In genomic region chr4:104209081-104209480, GRCm38 (mm10) we compare ENCODE assay signal across 10 mouse cellular contexts.
DNase-seq lines count a peak whose midpoint lies in the region; ATAC-seq and TF ChIP-seq lines count a peak whose summit lies in the region.
"Had no signal": no experiment of that assay in that cellular context is flagged by ENCODE, and none has a peak within 500 bp of the region (broad histone marks: within the 10 kb centered on the region; RNA-seq: fewer than 3 reads in every experiment).

No protein-coding gene starts in this region.

- no peaks in the 10 kb centered on the region for H3K9me3 ChIP-seq in liver, embryonic 11.5 days (ENCODE audit: control insufficient read depth, low read length)
- no peaks in the 10 kb centered on the region for H3K9me3 ChIP-seq in midbrain, embryonic 11.5 days (ENCODE audit: control insufficient read depth, low read length)
- H3K9me3 ChIP-seq: embryonic facial prominence, embryonic 12.5 days had no signal

- no peak overlapping the region for H3K4me2 ChIP-seq in liver, embryonic 11.5 days
- H3K4me2 ChIP-seq in midbrain, embryonic 11.5 days: no peak overlapping the region
- H3K4me2 ChIP-seq: embryonic facial prominence, embryonic 12.5 days had no signal

- no peak overlapping the region for H3K9ac ChIP-seq in liver, embryonic 11.5 days (ENCODE audit: low read depth, low read length)
- H3K9ac ChIP-seq in midbrain, embryonic 11.5 days (ENCODE audit: low read length): no peak overlapping the region
- H3K9ac ChIP-seq: embryonic facial prominence, embryonic 12.5 days had no signal

- H3K4me3 ChIP-seq in liver, embryonic 11.5 days (ENCODE audit: low read depth, low read length): no peak overlapping the region
- H3K4me3 ChIP-seq in cortical plate, adult 2 months (ENCODE audit: insufficient read depth, low read length): no peak overlapping the region
- no peak overlapping the region for H3K4me3 ChIP-seq in midbrain, embryonic 11.5 days (ENCODE audit: low read depth, low read length)
- H3K4me3 ChIP-seq: embryonic facial prominence, embryonic 12.5 days; myocyte had no signal

- ATAC-seq in liver, embryonic 11.5 days (replicated peaks; ENCODE audit: low FRiP score): no peak
- ATAC-seq in midbrain, embryonic 11.5 days (ENCODE audit: low FRiP score): no peak
- ATAC-seq in inflammation-experienced regulatory T-cells, adult 6 months: no peak

- TF ChIP-seq CTCF in cortical plate, adult 2 months (IDR thresholded peaks at IDR 0.05; ENCODE audit: extremely low read depth, insufficient read depth, low read length): peak; percentile 26; the same call in 1 of the 2 replicates

- DNase-seq in cerebellum, postnatal 4 days (ENCODE audit: low spot score in 2 of 2): peak; percentile 27 to 28
- DNase-seq in cerebellum, adult 11 months: no peak
- DNase-seq in liver: peak; percentile 13
- DNase-seq in liver, embryonic 11.5 days (ENCODE audit: low spot score): no peak
- DNase-seq in midbrain, embryonic 11.5 days (ENCODE audit: low spot score, missing footprints): peak; percentile 82
- DNase-seq in spleen, adult 18-20 months: no peak

- no peak overlapping the region for H3K27ac ChIP-seq in liver, embryonic 11.5 days (ENCODE audit: low read depth, low read length)
- no peak overlapping the region for H3K27ac ChIP-seq in cortical plate, adult 2 months (ENCODE audit: insufficient read depth, low read length)
- H3K27ac ChIP-seq in midbrain, embryonic 11.5 days (ENCODE audit: low read depth, low read length): no peak overlapping the region
- H3K27ac ChIP-seq: embryonic facial prominence, embryonic 12.5 days had no signal

- TF ChIP-seq POLR2A in cortical plate, adult 2 months (IDR thresholded peaks at IDR 0.05; ENCODE audit: extremely low read depth, insufficient read depth, low read length): no peak

- H3K36me3 ChIP-seq in liver, embryonic 11.5 days (ENCODE audit: control insufficient read depth, insufficient read depth, low read length): no peaks in the 10 kb centered on the region
- H3K36me3 ChIP-seq in midbrain, embryonic 11.5 days (ENCODE audit: control insufficient read depth, insufficient read depth, low read length): no peaks in the 10 kb centered on the region
- H3K36me3 ChIP-seq: embryonic facial prominence, embryonic 12.5 days had no signal

- 41% methylated on average over 2 of the region's 2 CpGs for WGBS in liver, embryonic 11.5 days
- 21% methylated on average over 2 of the region's 2 CpGs for WGBS in midbrain, embryonic 11.5 days

- no peaks in the 10 kb centered on the region for H3K27me3 ChIP-seq in liver, embryonic 11.5 days (replicated peaks; ENCODE audit: control insufficient read depth, insufficient read depth, low read length)
- no peaks in the 10 kb centered on the region for H3K27me3 ChIP-seq in midbrain, embryonic 11.5 days (ENCODE audit: control insufficient read depth, insufficient read depth, low read length)
- H3K27me3 ChIP-seq: embryonic facial prominence, embryonic 12.5 days had no signal

- no peaks in the 10 kb centered on the region for H3K4me1 ChIP-seq in liver, embryonic 11.5 days (replicated peaks; ENCODE audit: control insufficient read depth, insufficient read depth, low read length)
- peaks cover 2% of the 10 kb centered on the region; the same call in 1 of the 2 replicates for H3K4me1 ChIP-seq in cortical plate, adult 2 months (ENCODE audit: control insufficient read depth, insufficient read depth, low read length)
- H3K4me1 ChIP-seq in midbrain, embryonic 11.5 days (ENCODE audit: control insufficient read depth, insufficient read depth, low read length): no peaks in the 10 kb centered on the region
- H3K4me1 ChIP-seq: embryonic facial prominence, embryonic 12.5 days had no signal

Comparison
In these comparisons a context has a peak if more than half of its experiments do, and no peak if none do; other contexts are left out.
1. DNase-seq: peak in cerebellum, postnatal 4 days (2 of 2), liver (single experiment) and midbrain, embryonic 11.5 days (single experiment); none in cerebellum, adult 11 months (single experiment), liver, embryonic 11.5 days (single experiment) and spleen, adult 18-20 months (0 of 2).